Mouse (Mus musculus) ovary, postnatal 14 days (tissue): ENCODE data around the gene Dapk2.
"Not testable (repeated sequence)": the region's sequence is repeated elsewhere in the genome, so short reads cannot be mapped to it uniquely, and the experiment has no call there.

Experiments used
- DNase-seq: peaks from one replicate; pipeline ENCODE4 v3.0.0; 2022; ENCODE audit warnings: low spot score

Dapk2 gene

DNA sequence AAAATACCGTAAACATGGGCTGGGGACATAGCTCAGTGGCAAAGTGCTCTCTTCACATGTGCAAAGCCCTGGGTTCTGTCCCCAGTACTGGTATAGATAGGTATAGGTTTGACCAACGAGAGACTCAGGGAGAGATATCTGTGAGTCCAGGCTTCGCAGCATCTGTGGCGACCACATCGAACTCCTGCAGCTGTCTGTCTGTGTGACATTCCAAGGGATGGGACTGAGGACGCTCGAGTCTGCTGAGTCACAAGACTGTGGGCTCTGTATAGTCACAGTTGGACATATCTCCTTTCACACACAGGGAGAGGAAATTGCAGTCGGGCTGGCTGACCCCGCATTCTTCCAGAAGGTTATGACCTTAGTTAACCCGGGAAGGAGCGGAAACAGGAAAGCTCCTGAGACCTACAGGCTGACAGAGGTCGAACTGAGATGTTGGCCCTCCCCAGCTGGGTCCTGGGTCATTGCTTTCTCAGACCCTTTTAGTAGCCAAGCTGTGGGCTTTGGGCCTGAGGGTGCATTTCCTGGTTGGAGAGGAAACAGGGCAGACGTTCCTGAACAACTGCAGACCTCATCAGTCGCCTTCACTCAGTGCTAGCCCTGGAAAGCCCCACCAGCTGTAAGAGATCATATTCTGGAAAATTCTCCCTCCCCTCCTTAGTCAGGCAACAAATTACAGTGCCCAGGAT, 118.8 kb downstream of the Dapk2 start:
- no peak for DNase-seq

DNA sequence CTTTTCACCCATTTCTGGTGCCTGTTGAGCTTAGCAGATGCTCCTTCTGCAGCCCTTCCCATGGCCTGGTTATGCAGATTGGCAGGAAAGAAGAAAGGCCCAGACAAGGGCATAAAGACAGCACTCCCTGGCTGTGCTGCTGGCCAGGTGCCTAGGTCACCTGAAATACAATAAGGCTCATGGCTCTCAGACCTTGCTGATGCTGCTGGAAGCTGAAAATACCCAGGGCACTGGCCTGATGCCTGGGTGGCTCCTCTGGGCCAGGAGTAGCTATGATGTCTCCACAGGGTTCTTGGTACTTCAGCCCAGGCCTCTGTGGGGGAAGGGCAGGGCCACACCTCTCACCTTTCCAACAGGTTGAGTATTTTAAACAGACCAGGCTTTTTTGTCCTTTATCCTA, 121.6 kb downstream of the Dapk2 start:
- no peak for DNase-seq

DNA sequence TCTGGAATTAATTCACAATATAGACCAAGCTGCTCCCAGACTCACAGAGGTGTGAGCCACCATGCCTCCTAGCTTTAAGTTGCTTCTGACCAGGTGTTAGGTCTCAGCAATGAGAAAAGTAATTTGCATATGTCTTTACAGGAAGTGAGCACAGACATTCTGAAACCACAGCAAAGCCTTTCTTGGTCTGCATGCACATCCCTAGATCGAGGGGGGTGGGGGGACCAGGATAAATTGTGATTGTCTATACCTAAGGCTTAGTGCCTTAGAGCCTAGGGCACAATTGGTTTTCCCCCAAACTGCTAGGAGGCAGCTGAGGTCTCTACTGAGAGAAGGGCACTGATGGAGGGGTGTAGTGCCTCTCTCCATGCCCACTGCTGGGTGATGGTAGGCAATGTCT, 122.5 kb downstream of the Dapk2 start:
- no peak for DNase-seq

DNA sequence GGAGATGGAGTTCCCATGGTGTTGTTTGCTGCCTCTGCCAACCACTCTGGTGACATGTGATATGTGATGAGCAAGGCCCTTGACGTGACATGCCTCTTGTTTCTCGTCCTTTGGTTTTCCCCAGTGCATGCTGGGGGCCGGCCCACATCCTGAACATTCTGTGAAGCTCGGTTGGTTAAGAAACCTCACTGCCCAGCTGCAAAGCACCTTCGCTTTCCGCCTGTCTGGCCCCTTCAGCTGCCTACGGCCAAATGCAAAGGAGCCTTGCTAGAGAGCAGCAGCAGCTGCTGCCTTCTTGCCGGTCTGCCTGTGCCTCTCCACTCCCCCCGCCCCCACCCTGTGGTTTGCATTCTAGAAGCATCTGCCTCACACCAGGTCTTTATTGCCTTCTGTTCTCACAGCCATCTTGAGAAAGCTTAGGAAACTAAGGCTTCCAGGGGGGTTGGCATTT, 123.5 kb downstream of the Dapk2 start:
- no peak for DNase-seq

DNA sequence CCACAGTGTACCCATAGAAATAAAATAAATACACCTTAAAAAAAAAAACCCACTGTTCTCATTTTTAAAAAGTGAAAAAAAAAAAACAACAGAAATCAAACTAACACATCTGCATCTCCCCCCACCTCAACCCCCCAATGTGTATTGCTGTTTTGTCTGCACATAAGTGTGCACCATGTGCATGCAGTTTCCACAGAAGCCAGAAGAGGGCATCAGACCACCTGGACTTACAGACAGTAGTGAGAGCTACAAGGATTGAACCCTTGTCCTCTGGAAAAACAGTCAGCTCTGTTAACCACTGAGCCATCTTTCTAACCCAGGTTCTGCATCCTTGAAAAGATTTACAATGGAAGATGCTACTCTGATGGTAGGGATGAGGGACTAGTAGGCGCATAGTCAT, 124.6 kb downstream of the Dapk2 start:
- no peak for DNase-seq

DNA sequence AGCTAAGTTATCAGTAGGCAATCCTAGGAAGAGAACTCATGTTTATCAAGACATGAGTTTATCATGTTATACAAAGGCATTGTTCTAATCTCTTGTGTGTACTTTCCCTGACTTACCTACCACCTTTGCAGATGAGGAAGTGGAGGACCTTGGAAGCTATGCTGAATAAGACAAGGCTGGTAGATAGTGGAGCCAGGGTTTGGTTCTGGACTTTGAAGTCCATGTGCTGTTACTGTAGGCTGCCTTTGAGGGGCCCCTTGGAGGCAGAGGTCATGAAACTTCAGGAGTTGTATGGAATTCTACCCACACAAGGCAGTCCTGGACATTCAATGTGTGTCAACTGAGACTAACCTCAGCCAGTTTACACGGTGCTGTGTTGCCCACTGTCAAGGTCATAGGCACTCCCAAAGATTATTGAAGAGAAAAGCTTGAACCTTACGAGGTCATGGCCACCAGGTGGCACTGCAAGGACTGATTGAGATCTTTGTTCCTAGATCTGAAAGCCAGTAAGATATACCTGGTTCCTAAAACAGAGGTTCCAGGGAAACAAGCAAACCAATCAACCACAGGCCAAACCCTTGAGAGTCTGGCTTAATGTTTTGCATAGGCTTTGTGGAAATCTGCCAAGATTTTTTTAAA, 125.7 kb downstream of the Dapk2 start:
- DNase-seq = peak; percentile 47

DNA sequence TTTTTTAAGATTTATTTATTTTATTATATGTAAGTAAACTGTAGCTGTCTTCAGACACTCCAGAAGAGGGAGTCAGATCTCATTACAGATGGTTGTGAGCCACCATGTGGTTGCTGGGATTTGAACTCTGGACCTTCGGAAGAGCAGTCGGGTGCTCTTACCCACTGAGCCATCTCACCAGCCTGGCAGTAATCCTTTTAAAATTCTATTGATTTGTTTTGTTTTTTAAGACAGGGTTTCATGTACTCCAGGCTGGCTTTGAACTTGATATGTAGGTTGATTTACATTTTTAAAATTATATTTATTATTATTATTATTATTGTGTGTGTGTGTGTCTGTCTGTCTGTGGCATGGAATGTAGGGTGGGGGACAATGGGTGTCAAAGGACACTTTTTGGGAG, 127.2 kb downstream of the Dapk2 start:
- DNase-seq = not testable (repeated sequence)

DNA sequence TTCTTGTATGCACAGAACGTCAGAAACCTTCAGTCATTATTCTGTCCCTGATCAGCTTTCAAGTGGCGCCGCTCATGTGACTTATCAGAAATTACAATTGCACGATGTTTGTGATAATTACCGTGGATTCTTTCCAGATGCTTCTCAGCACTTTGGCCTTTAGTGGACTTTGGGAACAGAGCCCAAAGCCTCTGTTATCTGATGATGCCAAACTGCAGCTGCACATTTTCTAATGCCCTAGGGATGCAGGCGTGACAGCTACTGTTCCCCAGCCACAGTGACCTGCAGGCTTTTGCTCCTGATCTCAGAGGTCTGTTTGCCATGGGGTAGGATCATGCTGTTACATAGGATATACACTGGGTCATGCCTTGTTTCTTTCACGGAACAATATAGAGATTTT, 127.9 kb downstream of the Dapk2 start:
- DNase-seq = no peak

DNA sequence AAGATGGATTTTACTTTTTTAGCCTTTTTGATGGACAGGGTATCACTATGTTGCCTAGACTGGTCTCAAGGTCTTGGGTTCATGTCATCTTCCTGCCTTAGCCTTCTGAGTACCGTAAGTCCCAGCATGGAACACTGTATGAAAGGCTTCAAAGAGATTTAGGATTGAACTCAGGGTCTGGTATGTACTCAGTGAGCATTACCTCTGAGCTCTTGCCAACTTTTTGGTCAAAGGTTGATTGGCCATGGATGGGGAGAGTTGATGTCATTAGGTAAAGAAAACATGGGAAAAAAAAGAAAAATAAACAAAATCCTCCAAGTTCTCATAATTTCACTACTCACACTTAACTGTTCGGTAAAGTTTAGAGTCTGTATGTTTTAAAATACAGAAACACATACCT, 132.7 kb downstream of the Dapk2 start:
- DNase-seq = no peak

DNA sequence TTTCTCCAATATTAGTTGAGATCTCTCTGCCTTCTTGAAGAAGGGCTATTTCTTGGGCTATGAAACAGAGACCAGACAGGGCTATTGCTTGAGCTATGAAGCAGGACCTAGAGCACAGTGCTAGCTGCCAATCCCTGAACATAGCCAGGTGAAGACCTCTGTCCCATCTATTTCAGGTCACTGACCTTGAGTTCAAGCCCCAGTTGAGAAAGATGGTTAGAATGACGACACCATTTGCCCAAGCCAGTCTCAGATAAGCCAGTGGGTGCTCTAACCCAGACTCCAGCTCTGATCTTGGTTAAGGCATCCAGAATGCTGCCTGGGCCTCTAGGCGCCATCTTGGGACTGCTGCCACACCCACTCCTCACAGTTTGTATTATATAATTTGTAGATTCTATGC, 135.3 kb downstream of the Dapk2 start:
- no peak for DNase-seq

DNA sequence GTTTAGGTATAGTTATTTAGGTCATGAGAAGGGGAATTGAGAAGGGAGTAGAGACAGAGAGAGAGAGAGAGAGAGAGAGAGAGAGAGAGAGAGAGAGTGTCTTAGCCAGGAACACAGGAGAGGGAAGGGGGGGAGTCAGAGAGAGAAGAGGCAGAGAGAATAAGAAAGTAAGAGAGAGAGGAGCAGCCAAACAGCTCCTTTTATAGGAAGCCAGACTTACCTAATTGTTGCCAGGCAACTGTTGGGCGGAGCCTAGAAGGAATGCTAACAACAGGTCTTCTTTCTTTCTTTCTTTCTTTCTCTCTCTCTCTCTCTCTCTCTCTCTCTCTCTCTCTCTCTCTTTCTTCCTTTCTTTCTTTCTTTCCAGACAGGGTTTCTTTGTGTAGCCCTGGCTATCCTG, 136.2 kb downstream of the Dapk2 start:
- DNase-seq = no peak

DNA sequence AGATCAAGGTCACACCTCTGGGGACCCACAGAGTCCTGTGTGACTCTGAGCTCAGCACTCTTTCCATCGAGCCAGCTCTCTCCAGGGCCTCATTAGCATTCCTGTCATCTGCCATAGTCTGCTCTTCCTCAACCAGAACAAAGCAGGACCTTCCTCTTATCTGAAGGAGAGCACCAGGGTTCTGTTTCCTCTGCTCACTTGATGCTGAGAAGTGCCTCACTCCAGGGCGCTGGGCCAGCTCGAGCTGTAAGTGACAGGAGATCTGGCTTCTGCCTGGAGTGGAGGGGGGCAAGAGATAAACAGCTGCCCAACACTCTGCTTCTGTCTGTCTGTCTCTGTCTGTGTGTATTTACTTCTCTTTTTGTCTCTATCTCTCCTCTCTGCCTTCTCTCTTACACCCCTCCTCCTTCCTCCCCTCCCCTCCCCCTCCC, 137.0 kb downstream of the Dapk2 start:
- no peak for DNase-seq

DNA sequence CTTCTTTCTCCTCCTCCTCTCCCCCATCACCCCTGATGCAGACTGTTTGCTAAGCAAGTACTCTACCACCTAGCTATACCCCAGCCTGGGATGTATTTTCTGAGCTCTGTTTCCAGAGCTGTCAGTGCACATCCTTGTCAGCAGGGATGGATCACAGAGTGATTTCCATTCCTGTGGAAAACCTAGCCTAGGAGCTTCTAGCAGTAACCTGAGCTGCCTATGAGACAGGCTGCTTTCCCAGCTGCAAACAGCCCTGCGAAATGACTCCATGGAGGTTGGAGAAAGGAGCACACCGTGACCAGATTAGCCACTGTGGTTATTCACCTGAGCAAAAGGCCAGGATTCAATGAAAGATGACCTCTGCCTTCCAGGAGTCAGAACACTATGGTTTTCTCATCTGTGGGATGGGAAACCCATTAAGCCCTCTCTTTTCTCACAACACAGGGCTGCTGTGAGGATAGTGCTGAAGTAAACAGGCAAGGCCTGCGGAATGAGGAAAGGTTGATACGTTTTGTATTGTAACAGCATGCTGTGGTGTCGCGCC, 137.6 kb downstream of the Dapk2 start:
- DNase-seq = no peak

DNA sequence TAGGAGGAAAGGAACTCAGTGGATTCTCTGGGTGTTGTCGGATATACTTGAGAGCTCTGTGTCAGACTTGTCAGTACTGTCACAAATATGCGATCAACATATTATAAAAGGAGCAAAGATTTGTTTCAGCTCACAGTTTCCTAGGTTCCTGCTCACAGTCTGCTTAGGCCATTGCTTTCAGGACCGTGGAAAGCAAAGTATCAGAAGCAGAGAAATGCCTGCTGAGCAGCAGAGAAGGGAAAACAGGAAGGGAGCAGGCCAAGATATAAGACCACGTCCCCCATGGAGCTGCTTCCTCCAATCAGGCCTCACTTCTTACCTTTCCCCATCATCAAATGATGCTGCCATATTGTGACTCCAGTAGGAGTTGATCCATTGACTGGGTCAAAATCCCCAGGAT, 140.8 kb downstream of the Dapk2 start:
- DNase-seq = no peak

DNA sequence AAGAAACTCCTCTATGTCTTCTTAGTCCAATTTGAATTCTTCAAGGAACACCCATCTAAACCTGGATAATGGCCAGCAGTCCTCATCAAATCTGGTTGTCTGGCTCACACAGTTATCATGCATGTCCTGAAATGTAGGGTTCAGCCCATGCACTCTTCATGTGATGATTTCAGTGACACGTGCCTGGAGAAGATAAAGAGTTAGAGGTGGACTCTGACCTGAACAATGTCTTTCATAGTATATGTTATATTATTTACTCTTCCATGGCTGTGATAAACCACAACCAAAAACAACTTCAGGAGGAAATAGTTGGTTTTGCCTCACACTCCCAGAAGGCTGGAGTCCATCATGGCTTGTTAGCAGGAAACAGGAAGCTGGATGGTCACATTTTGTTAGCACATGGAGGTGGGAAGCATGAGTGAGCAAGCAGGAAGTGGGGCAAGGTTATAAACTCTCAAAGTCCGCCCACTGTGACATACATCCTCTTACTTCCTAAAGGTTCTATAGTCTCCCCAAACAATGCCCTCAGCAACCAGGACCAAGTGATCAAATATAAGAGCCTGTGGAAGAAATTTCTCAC, 142.5 kb downstream of the Dapk2 start:
- no peak for DNase-seq

DNA sequence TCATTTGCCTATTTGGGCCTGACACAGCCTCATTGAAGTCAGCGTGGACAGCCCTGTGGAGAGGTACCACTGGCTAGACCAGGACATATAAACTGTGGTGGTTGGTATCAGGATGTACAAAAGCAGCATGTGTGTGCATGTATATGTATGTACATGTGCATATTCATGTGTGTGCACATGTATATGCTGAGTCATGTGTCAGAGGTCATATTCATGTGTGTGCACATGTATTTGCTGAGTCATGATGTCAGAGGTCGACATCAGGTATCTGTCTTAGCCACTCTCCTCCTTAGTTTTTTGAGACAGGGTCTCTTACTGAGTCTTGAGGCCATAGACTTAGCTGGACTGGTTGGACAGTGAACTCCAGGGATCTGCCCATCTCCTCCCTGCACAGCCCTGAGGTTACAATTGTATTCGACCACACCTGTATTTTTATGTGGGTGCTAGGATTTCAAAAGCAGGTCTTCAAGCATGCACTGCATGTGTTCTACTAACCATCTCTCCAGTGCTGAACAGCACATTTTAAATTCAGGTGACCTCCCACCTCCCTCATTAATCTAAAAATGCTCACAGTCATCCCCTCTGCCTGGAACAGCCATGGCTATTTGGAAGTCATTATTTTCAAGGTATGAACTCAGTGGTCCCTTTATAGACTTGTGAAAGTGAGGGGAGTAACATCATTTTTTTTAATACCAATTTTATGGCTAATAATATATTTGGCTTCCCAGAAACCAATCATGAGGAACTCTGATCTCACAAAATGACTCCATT, 146.5 kb downstream of the Dapk2 start:
- DNase-seq = no peak

DNA sequence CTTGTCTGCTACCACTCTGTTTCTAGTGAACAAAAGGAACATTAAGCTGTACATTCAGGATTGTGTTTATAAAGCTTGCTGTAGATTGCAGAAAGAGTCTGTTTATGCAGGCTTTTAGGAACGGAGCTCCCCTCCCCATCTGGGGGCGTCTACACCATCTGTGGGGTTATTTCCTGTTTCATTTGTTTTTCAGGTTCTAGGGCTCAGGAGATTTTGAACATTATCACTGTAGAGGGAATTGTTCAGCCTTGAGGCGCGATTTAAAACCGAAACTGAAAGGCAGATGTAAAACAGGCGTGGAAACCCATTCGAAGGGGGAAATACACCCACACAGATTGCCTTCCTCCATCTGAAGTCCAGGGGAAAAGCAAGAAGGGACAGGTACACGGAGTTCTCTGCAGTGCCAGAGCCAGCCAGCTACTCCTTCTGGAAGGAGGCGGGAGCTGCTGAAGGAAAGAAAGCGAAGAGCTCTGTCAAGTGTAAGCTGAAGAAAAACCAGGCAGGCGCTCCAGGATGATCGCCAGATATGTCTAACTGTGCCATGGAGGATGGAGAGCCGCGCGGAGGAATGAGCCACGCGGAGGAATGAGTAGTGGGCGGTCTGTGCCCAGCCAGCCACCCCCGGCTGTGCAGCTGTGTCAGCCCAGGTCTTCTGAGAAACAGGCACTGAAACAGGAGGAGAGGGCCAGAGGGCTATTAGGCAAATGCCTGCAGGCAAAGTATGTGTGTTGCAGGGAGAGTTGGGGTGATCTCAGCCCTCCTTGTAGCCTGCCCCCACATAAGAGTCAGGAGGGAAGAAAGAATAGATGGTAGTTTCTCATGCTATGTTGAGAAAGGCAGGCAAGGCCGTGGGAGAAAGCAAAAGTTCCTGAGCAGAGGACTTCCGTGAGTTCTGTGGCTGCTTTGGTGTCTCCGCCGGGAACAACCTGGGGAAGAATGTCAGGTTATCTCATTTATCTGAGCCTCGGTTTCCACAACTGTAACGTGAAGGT, 147.4 kb downstream of the Dapk2 start:
- DNase-seq = peak; percentile 10

DNA sequence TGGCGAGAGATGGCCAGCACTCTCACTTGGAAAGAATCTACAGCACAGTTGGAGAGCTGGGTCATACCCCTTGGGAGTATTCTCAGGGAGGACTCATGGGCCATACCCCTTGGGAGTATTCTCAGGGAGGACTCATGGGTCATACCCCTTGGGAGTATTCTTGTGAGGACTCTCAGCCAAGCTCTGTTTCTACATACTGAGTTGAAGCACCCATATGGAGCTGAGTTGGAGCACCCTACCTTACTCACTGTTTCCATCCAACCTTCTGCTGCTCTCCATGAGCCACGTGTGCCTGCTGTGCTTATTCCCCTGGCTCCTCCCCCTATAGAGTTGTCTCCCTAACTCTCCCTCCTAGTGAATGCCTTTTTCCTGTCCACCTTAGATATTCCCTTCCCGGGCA, 148.4 kb downstream of the Dapk2 start:
- DNase-seq = no peak

DNA sequence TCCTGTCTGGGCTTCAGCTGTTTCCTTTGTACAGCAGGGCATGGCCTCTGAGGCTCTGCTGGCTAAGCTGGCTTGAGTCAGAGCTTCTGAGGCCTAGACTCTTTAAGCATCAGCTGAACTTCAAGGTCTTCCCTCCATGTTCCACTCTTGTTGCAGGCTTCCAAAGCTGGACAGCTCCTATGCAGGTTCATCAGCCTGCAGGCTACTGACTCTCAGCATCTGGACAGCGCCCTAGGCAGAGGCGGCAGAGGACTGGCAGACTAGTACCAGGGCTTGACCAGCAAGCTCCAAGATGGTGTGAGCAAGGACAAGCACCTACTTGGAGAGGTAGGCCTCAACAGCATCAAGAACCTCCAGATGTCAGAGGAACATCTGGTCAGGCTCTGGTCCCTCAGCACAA, 149.3 kb downstream of the Dapk2 start:
- peak; percentile 39 for DNase-seq

DNA sequence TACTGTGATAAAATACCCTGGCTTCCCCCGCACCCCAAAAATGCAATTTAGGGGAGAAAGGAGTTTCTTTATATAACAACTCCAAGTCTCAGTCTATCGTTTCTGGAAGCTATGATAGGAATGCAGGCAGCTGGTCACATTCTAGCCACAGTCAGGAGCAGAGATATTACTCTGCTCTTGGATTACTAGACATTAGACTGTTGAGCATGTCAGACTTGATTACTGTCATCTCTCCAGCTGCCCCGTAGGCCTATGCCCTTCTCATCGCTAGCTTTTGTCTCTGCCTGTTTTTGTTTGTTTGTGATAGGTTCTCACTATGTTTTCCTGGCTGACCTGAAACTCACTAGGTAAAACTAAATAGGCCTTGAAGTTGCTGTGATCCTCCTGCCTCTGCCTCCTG, 150.7 kb downstream of the Dapk2 start:
- DNase-seq = no peak

DNA sequence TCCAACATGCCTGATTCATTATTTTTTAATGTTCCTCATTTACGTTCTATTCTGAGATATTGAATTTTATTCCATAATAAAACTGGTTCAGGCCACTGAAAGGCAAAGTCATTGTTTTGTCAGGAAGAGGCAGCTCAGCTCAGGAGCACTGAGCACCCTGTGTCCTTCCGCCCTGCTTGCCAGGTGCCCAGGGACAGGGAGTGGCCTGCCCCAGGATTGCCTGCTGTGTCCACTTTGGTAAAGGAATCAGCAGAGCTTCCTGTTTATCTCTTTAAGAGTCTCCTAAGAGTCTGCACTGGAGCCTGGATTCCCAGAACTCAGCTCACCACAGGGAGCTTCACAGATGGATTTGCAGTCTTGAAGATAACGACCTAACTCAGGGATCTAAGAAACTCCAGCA, 153.4 kb downstream of the Dapk2 start:
- DNase-seq = no peak
